Mouse (Mus musculus): ENCODE measurements around the gene Mprip.
A peak's percentile ranks its signal among the peaks of the same experiment; 100 is the strongest.
"Not testable (repeated sequence)": the region's sequence is repeated elsewhere in the genome, so short reads cannot be mapped to it uniquely, and the experiment has no call there.

The Mprip gene

DNA sequence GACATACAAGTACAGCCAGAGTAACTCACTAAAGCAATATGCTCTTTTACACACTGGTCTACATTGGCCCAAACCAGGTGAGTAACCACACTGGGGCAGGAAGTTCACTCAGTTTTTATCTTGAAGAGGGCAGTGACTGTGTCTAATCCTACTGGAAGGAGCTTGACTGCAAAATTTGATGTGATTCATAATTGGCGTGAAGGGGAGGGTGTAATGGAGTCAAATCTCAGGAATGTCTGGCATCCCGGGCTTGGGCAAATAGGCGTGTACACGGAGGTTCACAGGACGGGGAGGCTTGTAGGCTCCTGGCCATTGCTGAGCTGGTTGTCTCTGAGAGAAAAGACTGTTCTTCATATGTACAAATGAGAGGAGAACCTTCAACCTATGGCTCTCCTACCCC is 5.8 kb upstream of the Mprip start:
- DNase-seq, result no peak

DNA sequence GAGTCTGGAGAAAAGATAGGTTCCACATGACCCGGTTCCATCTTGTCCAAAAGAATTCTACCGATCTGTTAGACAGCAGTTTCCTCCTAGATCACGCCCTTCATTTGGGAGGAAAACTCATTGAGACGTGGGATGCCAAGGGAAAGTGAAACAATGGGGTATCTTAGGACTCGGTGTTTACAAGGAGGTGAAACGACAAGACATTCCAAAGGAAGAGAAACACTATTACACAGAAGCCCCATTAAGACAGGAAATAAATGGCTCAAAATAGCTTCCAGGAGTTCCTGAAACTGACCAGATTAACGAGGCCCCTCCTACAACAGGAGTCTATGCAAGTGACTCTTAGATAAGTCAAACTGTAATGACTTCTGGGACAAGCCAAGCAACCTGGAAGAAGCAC is 5.1 kb upstream of the Mprip start:
- no peak for DNase-seq

DNA sequence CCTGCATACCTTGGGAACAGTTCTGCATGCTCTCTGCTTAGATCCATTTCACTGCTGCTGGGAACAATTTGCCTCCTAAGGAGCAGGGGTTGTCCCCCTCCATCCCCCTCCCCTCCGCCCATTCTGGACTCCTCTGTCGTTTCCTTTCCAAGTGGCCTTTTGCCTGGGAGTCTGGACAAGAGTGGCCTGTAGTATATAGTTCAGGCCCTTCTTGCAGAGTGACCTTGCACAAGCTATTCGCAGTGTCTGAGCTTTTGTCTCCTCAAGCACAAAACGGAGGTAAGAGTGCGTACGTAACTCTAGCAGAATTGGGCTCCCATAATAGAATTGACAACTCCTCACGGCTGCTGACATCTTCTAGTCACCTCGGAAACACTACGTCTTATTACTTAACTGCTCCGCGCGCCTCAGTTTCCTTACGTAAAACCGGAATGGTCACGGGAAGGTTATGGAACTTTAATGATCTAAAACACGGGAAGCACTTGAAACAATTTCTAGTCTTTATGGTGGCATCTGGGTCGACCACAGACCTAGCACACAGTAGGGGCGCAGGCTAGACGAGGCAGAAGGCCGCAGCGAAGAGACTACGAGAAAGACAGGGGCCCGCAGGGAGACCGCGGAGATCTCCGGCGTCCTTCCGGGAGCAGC is 620 bp downstream of the Mprip start:
- DNase-seq, result no peak

DNA sequence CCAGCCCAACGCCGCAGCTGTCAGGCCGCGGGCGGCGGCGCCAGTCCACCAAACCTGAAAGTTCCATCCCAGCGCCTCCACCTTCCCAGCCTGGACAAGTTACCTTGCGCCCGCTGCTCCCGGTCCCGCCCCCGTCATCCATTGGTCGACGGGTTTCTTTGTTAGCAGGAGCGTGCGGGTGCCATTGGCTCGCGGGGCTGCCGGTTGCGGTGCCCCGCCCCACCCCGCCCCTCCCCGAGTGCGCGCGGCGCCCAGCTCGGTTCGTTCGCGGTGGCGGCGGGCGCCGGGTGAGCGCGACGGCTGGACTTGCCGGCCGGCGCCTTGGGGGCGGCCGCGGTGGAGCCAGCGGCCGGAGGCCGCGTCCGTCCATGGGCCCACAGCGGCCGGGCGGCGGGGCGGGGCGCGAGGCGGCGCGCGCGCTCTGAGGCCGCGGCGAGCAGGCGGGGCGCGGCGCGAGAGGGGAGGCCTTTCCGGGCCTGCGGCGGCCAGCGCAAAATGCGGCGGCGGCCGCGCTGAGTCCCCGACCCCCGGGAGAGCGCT is 1.2 kb downstream of the Mprip start:
- peak; percentile 89 to 90 for DNase-seq

DNA sequence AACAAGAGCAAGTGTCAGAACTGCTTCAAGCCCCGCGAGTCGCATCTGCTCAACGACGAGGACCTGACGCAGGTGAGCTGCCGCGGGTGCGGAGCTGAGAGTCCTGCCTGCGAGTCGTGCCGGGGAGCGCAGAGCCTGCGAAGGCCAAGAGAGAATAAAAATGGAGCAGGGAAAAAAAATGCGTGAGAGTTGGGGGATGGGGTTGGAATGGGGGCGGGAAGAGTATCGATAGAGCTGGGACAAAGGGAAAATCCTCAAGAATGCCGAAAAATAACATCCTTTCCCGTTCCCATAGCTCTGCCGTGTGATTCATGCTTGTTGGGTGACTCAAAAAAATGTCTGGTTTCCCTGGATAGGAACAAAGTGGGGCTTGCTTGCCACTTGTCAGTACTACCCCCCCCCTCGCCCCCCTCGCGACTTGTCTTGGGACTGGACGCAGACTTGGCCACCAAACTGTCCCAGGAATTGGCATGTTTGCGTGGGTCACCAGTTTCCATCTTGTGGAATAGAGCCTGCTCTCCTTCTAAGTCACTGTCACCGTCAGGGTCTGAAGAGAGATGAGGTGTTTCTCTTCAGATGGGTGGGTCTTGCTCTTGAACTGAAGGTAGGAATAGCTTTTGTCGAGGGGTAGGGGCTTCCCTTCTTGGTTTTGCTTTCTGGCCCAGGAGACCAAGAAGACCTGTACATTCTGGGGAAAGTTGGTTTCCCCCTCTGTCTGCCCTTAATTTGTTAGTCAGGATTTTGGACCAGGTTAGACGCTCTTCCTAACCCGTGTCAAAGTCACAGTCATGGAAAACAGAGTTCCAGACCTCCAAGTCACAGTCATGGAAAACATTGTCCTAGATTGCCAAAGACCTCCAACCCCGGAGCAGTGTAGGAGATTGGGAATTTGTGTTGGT is 2.0 kb downstream of the Mprip start:
- DNase-seq, result peak in 1 of 2 experiments; percentile 39

DNA sequence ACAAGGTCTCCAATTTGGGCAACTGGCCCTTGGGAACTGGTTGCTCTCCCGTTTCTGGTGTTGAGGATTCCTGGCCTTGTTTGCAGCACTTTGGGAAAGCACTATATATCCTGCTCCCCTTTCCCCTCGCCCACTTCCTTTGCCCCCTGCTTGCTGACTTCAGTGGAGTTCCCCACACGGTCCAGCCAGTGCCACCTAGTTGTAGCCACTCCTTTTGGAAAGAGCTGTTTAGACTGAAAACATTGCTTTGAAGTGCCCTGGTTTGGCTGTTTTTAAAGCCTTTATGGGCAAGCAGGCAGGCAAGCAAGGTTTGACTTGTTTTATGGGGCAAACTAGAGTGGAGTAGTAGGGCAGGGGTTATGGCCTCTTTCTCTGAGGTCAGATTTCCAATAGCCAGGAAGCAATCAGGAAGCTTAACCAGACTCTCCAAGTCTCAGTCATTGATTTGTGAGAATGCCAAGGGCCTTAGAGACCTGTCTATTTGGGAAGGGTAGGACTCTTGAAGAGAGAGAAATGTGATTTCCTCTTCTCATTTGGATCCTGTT is 2.7 kb downstream of the Mprip start:
- DNase-seq, result no peak

DNA sequence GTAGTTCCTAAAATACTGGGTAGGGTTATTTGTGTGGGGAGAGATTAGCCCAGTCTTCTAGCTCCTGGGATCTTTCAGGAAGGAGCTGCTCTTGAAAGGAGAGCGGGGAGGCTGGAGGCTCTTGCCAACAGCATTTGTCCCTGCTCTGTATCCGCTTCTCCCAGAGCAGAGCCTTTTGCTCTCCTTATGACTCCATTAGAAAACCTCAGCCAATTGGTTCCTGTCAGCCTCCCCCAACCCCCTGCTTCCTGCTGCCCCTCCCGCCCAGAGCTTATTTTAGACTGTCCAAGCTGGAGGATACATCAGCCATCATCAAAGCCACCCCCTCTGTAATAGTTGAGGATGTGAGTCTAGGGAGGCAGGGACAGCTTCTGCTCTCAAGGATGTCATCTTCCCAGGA is 3.7 kb downstream of the Mprip start:
- DNase-seq, result no peak

DNA sequence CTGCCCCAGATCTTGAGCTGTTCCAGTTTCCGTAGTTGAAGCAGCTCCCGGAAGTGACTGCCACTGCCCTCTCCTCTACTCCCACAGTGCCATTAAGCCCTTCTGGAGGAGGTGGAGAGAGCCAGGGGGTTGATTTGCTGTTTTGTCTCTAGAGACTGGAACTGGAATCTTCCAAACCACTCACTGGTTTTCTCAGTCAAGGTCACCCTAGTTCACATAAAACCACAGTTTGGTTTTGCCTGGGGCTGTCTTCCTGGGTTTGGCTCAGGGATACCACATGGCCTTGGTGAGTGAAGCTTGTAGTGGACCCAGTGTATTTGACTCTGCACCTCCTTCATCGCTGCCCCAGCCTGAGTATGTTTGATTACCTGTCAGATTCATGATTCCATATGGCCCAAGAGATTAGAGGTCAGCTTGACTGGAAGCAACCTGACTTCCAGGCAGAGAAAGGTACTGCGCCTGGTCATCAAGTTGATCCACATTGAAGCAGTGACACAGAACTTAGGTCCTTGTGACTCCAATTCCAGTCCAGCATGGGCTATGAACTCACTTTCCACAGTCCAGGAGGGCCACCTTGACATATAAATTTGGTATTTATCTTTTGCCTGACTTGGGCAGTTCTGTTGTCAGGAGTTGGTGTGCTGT is 10.1 kb downstream of the Mprip start:
- DNase-seq, result no peak

DNA sequence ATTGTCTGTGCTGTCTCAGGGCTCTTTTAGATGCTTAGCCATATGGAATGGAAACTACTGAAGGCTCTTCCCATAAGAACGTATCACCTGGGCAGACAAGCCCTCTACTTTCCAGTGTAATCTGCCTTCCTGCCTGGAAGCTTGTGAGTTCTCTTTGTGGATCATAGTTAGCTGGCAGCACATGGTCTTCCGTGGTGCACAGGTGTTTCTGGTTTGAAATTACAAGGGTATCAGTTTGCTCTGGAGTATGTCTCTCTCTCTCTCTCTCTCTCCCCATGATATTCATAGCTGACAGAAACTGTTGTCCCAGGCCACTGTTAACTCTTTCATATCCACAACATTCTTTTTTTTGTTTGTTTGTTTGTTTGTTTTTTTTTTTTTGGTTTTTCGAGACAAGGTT is 12.9 kb downstream of the Mprip start:
- DNase-seq, result no peak

DNA sequence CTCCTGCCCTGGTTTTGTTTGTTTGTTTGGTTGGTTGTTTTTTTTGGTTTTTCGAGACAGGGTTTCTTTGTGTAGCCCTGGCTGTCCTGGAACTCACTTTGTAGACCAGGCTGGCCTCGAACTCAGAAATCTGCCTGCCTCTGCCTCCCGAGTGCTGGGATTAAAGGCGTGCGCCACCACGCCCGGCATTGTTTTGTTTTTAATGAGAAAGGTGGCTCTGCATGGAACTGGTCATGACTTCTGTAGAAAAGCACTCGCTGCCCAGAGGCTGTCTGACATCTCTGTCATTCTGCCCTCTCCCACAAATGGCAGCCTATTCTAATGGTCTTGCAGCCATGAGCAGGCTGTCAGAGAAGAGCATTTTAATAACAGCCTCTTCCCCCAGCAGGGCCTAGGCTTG is 13.6 kb downstream of the Mprip start:
- DNase-seq, result not testable (repeated sequence)

DNA sequence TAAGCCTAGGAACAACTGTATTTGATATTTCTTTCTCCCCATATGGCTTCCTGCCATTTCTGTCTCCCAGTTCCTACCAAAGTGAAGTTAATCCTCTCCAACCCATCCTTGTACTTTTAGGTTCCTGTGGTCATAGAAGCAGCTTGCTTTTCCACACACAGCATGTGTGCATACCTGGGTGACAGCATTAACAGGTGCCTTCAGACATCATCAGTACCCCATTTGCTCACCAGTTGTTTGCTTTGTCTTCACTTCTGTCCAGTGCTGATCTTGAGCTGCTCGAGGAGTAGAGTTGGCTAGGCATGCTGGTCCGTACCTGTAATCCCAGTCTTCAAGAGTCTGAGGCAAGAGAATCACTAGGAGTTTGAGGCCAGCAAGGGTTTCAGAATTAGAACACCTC is 16.7 kb downstream of the Mprip start:
- DNase-seq, result no peak

DNA sequence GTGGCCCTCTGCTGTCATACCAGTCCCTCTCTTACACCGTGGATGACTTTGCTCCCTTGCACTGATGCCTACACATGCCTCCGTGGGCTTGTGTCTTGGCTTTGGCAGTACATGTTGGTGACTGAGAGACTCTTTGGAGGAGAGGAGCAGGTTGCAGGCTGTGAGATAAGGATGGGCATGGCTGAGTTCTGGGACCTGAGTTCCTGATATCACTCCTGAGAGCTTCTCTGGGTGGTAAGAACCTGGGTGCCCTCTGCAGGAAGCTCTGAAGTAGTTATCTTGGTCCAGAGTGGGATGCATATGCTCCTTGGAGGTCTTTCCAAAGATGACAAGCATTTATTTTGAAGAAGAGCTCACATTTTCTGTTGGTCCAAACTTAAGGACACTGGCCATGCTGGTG is 17.6 kb downstream of the Mprip start:
- DNase-seq, result no peak

DNA sequence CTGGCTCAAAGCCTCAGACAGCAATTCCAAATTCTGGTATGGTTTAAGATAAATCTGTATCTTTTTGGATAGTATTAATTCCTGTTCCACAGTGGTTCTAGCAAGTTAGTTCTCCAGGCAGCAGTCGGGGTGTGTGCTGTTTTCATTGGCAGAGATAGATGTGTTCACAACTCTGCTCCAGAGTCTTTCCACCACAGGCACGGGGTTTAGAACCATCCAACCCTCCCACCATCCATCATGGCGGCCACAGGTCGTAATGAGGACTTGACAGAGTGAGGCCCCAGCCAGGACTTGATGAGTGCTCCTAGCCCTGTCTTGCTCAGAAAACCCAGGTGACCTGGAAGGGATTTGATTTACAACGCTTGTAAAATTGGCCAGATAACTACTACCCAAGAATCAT is 19.0 kb downstream of the Mprip start:
- no peak for DNase-seq

DNA sequence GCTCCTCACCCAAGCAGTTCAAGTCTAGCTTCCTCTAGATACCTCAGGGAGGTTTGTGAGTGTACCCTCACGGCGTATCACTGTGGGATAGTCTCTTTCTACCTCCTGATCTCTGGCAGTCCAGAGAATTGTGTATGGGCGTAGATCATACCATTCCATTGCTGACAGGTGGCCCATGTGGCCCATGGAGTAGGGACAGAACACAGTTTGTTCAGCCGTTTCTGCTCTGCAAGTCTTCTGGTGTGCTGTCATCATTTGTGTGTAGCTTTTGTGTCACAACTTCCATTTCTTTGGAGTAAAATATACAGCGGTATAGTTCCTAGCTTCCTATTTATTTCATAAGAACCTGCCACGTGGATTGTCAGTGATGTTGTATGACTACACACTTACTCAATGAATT is 23.9 kb downstream of the Mprip start:
- no peak for DNase-seq

DNA sequence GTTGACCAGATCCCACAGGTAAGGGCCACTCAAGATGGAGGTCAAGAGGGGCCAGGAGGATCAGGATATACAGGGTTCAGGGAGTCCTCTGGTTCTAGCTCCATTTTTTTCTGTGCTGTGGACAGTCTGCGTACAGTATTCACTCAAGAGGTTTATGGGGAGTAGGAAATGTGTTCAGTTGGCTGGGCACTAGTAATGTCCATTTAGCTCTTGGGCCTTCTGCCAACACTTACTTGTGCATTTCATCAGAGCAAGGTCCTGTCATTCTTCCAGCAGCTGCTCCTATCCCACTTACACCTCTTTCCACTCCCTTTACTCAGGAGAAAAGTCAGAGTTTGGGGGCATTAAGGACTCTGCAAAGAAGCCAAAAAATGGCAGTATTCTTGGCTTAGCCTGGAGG is 33.4 kb downstream of the Mprip start:
- no peak for DNase-seq

DNA sequence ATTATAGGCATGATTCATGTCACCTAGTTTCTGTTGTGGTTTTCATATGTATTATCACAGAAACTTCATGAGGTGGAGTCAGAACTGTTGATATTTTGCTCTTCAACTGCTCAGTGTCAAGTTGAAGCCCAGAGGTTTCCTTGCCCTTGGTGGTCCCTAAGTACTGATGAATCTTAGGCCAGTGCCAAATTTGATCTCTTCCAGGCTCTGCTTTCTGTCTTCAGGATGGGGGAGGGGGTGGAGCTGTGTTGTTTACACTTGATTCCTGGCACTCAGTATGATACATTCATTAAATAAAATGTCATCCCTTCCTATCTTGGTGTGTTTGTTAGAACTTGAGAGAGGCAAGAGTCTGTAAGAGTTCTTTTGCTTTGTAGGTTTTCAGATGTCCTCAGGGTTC is 34.4 kb downstream of the Mprip start:
- no peak for DNase-seq

DNA sequence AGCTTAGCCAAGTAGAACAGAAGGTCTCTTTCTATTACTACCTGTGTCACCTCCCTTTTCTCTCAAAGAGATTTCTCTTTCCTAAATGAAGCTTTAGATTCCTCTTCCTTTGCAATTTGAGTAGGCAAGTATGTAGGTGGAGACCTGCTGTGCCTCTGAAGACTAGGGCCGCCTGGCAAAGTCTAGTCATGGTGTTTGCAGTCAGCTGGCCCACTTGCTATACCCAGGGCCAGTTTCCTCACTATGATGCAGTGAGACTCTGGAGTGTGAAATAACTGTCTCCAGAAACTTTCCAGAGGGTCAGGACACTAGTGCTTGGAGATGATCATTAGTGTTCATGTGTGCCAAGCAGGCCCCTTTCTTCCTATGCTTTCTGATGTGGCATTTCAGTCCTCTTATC is 36.5 kb downstream of the Mprip start:
- DNase-seq, result no peak

DNA sequence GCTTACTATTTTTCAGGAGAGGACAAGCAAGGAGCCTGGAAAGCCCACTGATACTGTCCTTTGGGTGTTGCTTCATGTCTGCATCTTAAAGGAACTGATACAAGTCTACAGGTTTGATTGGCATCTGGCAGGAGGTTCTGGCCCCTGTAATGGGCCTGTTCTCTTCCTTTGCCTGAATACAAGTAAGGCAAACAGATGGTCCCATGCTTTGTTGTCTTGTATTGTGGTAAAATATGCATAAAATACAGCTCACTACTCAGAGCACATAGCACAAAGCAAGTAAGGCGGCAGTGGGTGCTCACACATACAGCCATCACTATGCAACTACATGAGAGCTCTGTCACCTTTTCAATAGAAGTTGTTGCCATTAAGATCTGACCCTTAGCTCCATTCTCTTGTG is 39.7 kb downstream of the Mprip start:
- DNase-seq, result no peak

DNA sequence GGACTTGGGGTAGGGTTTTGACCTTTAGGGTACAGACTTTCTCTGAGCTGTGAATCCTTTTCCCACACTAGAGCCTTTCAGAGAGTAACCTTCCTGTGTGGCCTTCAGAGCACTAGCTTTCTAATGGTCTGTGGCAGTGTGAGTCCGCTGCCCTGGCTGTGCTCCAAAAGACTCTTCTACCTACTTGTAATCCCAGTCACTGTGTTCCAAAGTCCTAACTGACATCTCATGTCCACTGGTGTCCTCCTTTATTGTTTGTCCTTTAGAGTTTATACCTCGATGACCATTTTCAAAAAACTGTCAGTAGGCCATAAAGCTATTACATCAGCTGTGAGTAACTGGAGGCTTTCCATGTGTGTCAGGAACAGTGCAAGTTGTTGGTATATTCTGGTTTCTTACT is 44.0 kb downstream of the Mprip start:
- no peak for DNase-seq

DNA sequence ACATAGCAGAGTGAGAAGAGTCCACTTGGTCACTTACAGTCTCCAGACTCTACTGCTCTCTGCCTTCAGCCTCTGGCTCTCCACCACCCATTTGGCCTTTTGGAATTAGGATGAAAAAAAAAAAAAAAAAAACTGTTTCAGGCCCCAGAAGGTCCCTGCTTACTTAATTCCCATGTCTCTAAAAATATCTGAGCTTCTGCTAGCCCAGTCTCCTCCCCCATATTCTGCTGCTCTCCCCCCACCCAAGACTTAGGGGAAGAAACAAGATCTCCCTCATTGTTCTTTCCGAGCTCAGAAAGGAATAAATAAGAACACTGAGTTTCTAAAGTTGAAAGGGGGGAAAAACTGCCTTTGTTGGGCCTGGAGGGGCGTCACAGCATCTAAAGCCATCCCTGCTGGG is 46.4 kb downstream of the Mprip start:
- DNase-seq, result no peak

DNA sequence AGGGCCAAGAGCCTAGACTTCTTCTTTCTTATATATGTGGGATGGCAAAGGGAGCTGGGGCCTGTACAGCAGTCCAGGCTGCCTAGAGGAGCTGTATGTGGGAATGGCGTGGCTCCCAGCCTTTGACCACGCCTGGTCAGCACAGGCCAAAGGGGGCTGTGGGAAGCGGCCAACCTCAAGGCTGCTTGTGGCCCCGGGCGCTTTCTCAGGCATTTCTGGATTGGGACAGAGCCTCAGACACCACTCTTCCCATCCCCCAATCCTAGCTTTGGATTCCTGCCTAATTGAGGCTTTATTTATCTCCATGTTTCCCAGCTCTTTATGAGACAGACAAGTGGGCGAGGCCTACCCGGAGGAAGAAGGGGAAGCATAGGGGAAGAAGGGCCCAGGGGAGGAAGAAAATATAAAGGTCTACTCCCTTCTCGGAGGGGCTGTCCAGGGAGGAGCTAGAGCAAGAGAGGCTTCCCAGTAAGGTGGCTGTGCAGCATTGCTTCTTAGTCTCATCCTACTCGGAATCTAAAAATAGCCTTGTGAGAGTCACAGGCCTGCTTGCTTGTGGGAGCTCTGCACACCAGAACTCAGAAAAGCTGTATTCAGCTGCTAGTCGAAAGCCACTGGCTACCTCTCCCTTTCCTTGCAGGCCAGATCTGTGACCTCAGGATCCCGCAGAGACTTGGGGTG is 47.0 kb downstream of the Mprip start:
- no peak for DNase-seq

DNA sequence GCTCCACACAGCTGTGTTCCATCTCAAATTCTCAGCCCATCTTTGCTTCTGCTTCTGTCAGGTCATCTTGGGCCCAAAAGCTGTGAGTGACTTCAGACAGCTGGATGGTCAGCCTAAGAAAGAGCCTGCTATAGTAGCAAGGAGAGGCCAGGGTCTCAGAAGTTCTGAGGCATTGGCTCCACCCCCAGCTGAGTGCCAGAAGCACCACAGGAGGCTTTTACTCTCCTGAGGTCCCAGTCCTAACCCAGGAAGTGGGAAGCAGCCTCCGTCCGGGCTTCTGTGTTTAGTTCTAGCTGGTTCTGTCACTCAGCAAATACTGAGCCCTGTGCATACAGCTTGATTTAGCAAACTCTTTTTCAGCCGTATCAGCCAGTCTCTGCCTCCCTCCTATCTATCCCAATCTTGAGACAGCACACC is 54.3 kb downstream of the Mprip start:
- no peak for DNase-seq

DNA sequence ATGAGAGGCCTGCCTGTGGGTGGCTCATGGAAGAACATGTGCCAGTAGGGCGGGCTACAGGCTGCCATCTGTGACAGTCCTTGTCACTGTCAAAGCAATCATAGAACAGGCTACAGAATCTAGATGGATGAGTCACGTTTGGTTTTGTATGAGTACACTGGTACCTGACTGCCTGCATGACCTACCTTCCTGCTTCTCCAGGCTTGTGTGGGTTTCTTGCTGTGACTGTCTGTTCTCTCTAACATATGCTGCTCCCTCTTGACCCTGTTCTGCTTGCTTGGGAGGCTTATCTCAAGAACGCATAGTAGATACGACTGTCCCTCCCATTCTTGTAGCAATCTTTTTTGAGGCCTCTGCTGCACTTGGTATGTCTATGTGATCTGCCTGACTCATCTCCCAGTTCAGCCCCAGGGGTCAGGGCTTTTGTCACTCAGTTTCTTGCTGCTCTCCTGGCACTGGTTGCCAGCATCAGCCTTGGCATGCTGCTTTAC is 56.7 kb downstream of the Mprip start:
- no peak for DNase-seq
